ENCODE assay signal across 8 mouse cellular contexts in genomic region chr10:79096706-79097105, GRCm38 (mm10). TPM values are rescaled to one million over a fixed set of nuclear protein-coding genes. Genes with fewer than 3 reads are reported as not detected.
DNase-seq lines count a peak whose midpoint lies in the region; ATAC-seq and TF ChIP-seq lines count a peak whose summit lies in the region.

No protein-coding gene starts in this region.

- H3K9me3 ChIP-seq in heart, embryonic 11.5 days (replicated peaks; ENCODE audit: control insufficient read depth, low read length): no peaks in the 10 kb centered on the region
- H3K9me3 ChIP-seq in ES-E14 (ENCODE audit: control insufficient read depth, insufficient read depth, low read depth, low read length): no peaks in the 10 kb centered on the region
- no peaks in the 10 kb centered on the region for H3K9me3 ChIP-seq in heart, embryonic 14.5 days (ENCODE audit: control insufficient read depth, low read length)
- H3K9me3 ChIP-seq in liver, postnatal 0 days (ENCODE audit: low read length): no peaks in the 10 kb centered on the region

- in situ Hi-C loops in ES-E14 (cut with MboI; ENCODE audit: low sequenced_read_pairs in 2 of 2, unreplicated experiment in 2 of 2): no loop called here

- H3K9ac ChIP-seq in heart, embryonic 11.5 days (ENCODE audit: low read depth, low read length): peak overlapping the region; percentile 98
- no peak overlapping the region; the same call in 1 of the 2 replicates for H3K9ac ChIP-seq in ES-E14 (ENCODE audit: insufficient read depth, low read depth, low read length, poor library complexity, severe bottlenecking)
- H3K9ac ChIP-seq in heart, embryonic 14.5 days (ENCODE audit: low read length): peak overlapping the region; percentile 92
- H3K9ac ChIP-seq in liver, postnatal 0 days (replicated peaks): peak overlapping the region; percentile 86

- H3K4me1 ChIP-seq in heart, embryonic 11.5 days (ENCODE audit: control insufficient read depth, insufficient read depth, low read length): peaks cover 5% of the 10 kb centered on the region; the same call in 1 of the 2 replicates
- H3K4me1 ChIP-seq in ES-E14 (ENCODE audit: control insufficient read depth in 2 of 2, insufficient read depth in 2 of 2, low read length in 2 of 2, poor library complexity in 1 of 2): 0 out of 4 replicates have a peak, but pooled peaks cover 0 to 2% of the 10 kb centered on the region in 2 experiments
- H3K4me1 ChIP-seq in heart, embryonic 14.5 days (ENCODE audit: control insufficient read depth in 2 of 2, insufficient read depth in 2 of 2, low read length in 2 of 2): peaks cover 2 to 21% of the 10 kb centered on the region in 2 experiments; a peak in 3 of 4 replicates
- H3K4me1 ChIP-seq in liver, postnatal 0 days (ENCODE audit: insufficient read depth): peaks cover 10% of the 10 kb centered on the region

- TF ChIP-seq EP300 in liver, postnatal 0 days (IDR thresholded peaks at IDR 0.05; ENCODE audit: low read depth): no peak

- DNase-seq in heart, postnatal 25 days (ENCODE audit: low spot score): no peak
- no peak for DNase-seq in ES-E14 (ENCODE audit: low read depth, low spot score)
- no peak for DNase-seq in liver, postnatal 0 days
- DNase-seq in natural killer cell, adult 2 months (ENCODE audit: low spot score in 2 of 2): no peak
- DNase-seq in cerebellum, adult 11 months: no peak
- DNase-seq in ovary, postnatal 14 days (ENCODE audit: low spot score): no peak

- H3K27ac ChIP-seq in heart, embryonic 11.5 days (ENCODE audit: low read depth, low read length): peak overlapping the region; percentile 98
- no peak overlapping the region for H3K27ac ChIP-seq in ES-E14 (ENCODE audit: insufficient read depth, low read depth, low read length, poor library complexity, severe bottlenecking)
- peak overlapping the region in 1 of 2 experiments; percentile 95; a peak in 3 of 4 replicates for H3K27ac ChIP-seq in heart, embryonic 14.5 days (replicated peaks in 1 of 2; ENCODE audit: control insufficient read depth in 1 of 2, insufficient read depth in 1 of 2, low read depth in 2 of 2, low read length in 2 of 2)
- peak overlapping the region; percentile 92 for H3K27ac ChIP-seq in liver, postnatal 0 days (ENCODE audit: low read depth)

- no peaks in the 10 kb centered on the region for H3K27me3 ChIP-seq in heart, embryonic 11.5 days (ENCODE audit: control insufficient read depth, insufficient read depth, low read length)
- no peaks in the 10 kb centered on the region for H3K27me3 ChIP-seq in heart, embryonic 14.5 days (ENCODE audit: control insufficient read depth, insufficient read depth, low read length)
- H3K27me3 ChIP-seq in liver, postnatal 0 days (ENCODE audit: insufficient read depth, low read length): no peaks in the 10 kb centered on the region

- H3K36me3 ChIP-seq in heart, embryonic 11.5 days (ENCODE audit: control insufficient read depth, insufficient read depth, low read length): peaks cover 7% of the 10 kb centered on the region
- H3K36me3 ChIP-seq in ES-E14 (ENCODE audit: control insufficient read depth, insufficient read depth, low read length, poor library complexity, severe bottlenecking): no peaks in the 10 kb centered on the region; the same call in 1 of the 2 replicates
- peaks cover 28% of the 10 kb centered on the region for H3K36me3 ChIP-seq in heart, embryonic 14.5 days (ENCODE audit: control insufficient read depth, insufficient read depth, low read length)
- peaks cover 12% of the 10 kb centered on the region for H3K36me3 ChIP-seq in liver, postnatal 0 days (replicated peaks; ENCODE audit: insufficient read depth, low read length)

- peak overlapping the region; percentile 88 for H3K4me3 ChIP-seq in heart, embryonic 11.5 days (ENCODE audit: low read depth, low read length)
- H3K4me3 ChIP-seq in ES-E14 (ENCODE audit: insufficient read depth in 1 of 2, low read depth in 1 of 2, low read length in 2 of 2, poor library complexity in 1 of 2, severe bottlenecking in 1 of 2): peak overlapping the region; percentile 82 to 100
- H3K4me3 ChIP-seq in heart, embryonic 14.5 days (ENCODE audit: control insufficient read depth in 1 of 2, insufficient read depth in 1 of 2, low read depth in 1 of 2, low read length in 2 of 2): peak overlapping the region; percentile 68 to 80
- peak overlapping the region; percentile 82 for H3K4me3 ChIP-seq in liver, postnatal 0 days (ENCODE audit: low read depth, low read length)

- no peak for ATAC-seq in heart, embryonic 11.5 days (replicated peaks; ENCODE audit: insufficient number of reproducible peaks, low FRiP score, low TSS enrichment)
- no peak for ATAC-seq in heart, embryonic 14.5 days (ENCODE audit: insufficient number of reproducible peaks, insufficient read depth, low FRiP score, low read depth)
- ATAC-seq in liver, postnatal 0 days: no peak

- intact Hi-C loops in heart, postnatal 25 days (cut with DNase I): no loop called here

- peak overlapping the region; percentile 65 for H3K4me2 ChIP-seq in heart, embryonic 11.5 days
- peak overlapping the region; percentile 77 for H3K4me2 ChIP-seq in heart, embryonic 14.5 days (ENCODE audit: low read length)
- peak overlapping the region; percentile 78 for H3K4me2 ChIP-seq in liver, postnatal 0 days (ENCODE audit: low read depth, low read length)

- TF ChIP-seq CTCF in liver, postnatal 0 days (IDR thresholded peaks at IDR 0.05; ENCODE audit: low read depth): no peak

- 10% methylated on average over 2 of the region's 2 CpGs for WGBS in heart, embryonic 11.5 days (ENCODE audit: insufficient replicate concordance)
- 10% methylated on average over 2 of the region's 2 CpGs for WGBS in heart, embryonic 14.5 days
- 3% methylated on average over 2 of the region's 2 CpGs for WGBS in liver, postnatal 0 days (ENCODE audit: insufficient replicate concordance)

TF ChIP-seq in ES-E14, 5 proteins besides CTCF, POLR2A, EP300 and RAD21:
- TF ChIP-seq CHD2 (IDR thresholded peaks at IDR 0.05; ENCODE audit: low read depth, low read length) (no peak), MAFK (IDR thresholded peaks at IDR 0.05; ENCODE audit: insufficient read depth, low read depth, low read length) (no peak), HCFC1 (IDR thresholded peaks at IDR 0.05; ENCODE audit: borderline replicate concordance, insufficient read depth, low read length) (no peak), ZNF384 (IDR thresholded peaks at IDR 0.05; ENCODE audit: low read depth, low read length) (no peak), ZC3H11A (IDR thresholded peaks at IDR 0.05; ENCODE audit: borderline replicate concordance, low read depth, low read length) (no peak)

RNA-seq across cellular contexts. Expression of gene 2610008E11Rik, which starts 0.7 kb away (rescaled TPM):
- polyA plus RNA-seq in heart, embryonic 11.5 days (2014; fragmentation: Nextera tagmentation; extraction: Ambion mirVana): 18.2 and 20.2 TPM in 2 replicates
- 10 to 100 TPM; 12.2 to 15.1 TPM for total RNA-seq in heart, postnatal 25 days (2021)
- 9.0 and 10.8 TPM in 2 replicates for total RNA-seq in ES-E14 (2012; rRNA removed)
- polyA plus RNA-seq in heart, embryonic 14.5 days (2014; fragmentation: Nextera tagmentation; extraction: Ambion mirVana): 18.6 and 20.7 TPM in 2 replicates
- polyA plus RNA-seq in liver, postnatal 0 days (2015; fragmentation: Nextera tagmentation; extraction: Ambion mirVana): 2.3 and 3.1 TPM in 2 replicates

RNA-seq across cellular contexts. Expression of gene Vmn2r80, which starts 51.9 kb away (rescaled TPM):
- polyA plus RNA-seq in heart, embryonic 11.5 days (2014; fragmentation: Nextera tagmentation; extraction: Ambion mirVana): not detected in 2 replicates
- total RNA-seq in heart, postnatal 25 days (2021): not detected
- total RNA-seq in ES-E14 (2012; rRNA removed): not detected in 2 replicates
- polyA plus RNA-seq in heart, embryonic 14.5 days (2014; fragmentation: Nextera tagmentation; extraction: Ambion mirVana): not detected in 2 replicates
- polyA plus RNA-seq in liver, postnatal 0 days (2015; fragmentation: Nextera tagmentation; extraction: Ambion mirVana): not detected in 2 replicates
